Mouse (Mus musculus): ENCODE data around the gene Dhps.
"Not testable (repeated sequence)": the region's sequence is repeated elsewhere in the genome, so short reads cannot be mapped to it uniquely, and the experiment has no call there.

Dhps gene

DNA sequence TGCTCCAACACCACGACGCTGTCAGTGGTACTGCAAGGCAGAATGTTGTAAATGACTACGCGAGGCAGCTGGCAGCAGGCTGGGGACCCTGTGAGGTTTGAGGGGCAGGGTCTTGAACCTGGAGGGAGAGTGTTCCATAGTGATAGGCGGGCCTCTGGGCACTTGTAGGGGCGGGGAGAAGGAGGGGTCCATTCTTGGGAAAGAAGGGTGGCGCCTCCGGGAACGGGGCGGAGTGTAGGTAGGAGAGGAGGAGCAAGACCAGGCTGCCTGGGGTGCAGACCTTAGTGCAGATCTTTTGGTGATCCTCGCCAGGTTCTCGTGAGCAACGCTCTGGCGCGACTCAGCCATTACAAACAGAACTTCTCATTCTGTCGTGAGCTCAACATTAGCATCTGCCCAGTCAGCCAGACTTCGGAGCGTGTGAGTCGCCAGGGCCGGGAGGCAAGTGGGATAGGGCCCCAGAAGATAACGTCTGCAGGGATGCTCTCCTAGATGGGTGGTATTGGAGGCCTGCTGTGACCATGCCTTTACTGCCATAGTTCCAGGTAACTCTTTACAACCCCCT is 20.1 kb downstream of the Dhps start:
- DNase-seq (ENCODE audit: low read depth, low spot score), result peak; percentile 89

DNA sequence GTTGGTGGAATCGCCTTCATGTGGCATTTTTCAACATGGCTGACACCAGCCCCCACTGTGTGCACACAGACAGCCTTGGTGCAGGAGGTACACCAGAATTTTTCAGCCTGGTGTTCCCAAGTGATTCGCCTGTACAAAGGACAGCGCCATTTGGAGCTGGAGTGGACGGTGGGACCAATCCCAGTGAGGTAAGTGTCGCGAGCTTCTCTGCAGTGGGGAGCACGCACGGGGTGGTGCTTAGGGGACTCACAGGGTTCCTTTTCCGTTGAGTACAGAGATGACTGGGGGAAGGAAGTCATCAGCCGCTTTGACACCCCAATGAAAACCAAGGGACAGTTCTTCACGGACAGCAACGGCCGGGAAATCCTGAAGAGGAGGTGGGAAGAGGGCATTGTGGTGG is 23.5 kb downstream of the Dhps start:
- no peak for DNase-seq (ENCODE audit: low read depth, low spot score)

DNA sequence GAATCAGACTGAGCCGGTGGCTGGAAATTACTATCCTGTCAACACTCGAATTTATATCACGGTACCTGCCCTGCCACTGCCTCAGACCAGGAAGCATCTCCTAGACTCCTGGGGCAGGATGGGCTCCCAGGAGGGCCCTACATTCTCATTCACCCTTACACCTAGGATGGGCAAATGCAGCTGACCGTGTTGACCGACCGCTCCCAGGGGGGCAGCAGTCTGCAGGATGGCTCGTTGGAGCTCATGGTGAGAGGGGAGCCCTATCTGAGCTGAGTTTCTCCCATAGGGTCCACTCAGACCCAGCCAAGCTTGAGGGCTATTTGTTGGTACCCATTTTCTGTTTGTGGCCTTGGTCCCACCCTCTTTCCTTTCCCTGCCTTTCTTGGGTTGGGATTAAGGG is 24.0 kb downstream of the Dhps start:
- no peak for DNase-seq (ENCODE audit: low read depth, low spot score)

DNA sequence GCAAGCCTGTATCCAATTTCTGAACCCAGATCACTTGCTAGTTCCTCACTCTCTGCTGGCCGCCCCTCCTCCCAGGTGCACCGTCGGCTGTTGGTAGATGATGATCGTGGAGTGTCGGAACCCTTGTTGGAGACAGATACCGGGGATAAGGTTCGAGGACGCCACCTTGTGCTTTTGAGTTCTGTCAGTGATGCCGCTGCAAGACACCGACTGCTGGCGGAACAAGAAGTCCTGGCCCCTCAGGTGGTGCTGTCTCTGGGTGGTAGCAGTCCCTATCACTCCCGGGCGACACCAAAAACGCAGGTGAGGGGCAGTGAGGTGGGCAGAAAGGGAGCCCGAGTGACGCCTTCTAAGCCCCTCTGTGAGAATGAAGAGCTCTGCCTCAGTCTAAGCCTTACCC is 24.6 kb downstream of the Dhps start:
- no peak for DNase-seq (ENCODE audit: low read depth, low spot score)

DNA sequence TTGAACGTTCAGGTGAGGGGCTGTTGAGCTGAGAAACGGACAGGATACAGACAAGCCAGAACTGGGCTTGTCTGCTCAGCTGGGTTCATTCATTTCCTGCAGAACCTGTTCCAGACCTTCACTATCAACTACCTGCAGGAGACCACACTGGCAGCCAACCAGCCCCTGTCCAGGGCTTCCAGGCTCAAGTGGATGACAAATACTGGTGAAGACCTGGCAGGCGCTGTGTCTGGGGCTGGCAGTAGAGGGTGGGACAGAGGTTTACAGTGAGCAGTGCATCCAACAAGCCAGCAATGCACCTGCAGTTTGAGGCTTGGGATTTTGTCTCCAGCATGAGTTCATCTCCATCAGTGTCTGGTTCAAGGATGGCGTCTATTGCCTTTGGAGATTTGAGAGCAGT is 25.3 kb downstream of the Dhps start:
- no peak for DNase-seq (ENCODE audit: low read depth, low spot score)

DNA sequence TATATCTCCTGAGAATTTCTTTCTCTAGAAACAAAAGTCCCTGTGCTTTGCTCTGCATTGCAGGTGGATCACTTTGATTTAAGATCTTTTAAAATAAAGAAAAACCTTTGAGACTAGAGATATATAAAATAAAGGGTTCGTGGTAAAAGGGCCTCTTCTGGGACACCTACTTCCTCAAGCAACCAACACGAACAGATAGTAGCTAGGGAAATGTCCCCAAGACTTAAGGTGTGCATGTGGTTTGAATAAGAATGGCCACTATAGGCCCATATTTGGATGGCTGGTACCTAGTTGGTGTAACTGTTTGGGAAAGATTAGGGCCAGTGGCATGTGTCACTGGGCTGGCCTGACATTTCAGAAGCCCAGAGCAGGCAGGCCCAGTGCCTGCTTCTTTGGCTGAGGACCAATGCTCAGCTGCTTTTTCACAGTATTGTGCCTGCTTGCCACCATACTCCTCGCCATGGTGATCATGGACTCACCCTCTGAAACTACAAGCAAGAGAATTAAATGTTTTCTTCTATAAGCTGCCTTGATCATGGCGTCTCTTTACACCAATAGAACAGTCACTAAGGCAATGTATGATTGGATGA is 28.6 kb downstream of the Dhps start:
- DNase-seq (ENCODE audit: low read depth, low spot score), result no peak

DNA sequence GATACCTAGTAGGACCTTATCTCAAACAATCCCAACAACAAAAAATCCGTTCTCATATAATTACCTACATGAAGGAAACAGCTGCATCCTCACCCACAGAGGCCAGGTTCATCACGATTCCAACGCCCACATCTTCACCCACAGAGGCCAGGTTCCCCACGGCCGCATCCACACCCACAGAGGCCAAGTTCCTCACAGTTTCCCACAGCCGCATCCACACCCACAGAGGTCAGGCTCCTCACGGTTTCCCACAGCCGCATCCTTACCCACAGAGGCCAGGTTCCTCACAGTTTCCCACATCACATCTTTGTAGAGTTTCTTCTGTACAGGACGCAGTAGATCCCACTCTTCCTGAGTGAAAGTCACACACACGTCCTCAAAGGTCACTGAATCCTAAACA is 41.7 kb downstream of the Dhps start:
- no peak for DNase-seq (ENCODE audit: low read depth, low spot score)

DNA sequence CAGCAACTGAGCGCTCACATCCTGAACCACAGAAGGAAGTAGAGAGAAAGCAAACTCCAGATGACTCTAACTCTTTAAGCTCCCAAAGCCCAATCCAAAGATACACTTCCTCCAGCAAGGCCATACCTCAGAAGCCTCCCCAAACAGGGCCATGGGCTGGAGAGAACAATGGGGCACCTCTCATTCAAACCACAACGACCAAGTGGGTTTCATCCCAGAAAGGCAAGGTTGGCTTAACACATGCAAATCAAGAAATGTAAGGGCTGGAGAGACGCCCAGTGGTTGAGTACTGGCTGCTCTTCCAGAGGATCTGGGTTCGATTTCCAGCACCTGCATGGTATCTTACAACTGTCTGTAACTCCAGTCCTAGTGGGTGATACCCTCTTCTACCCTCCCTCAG is 43.9 kb downstream of the Dhps start:
- DNase-seq (ENCODE audit: low read depth, low spot score), result peak; percentile 51

DNA sequence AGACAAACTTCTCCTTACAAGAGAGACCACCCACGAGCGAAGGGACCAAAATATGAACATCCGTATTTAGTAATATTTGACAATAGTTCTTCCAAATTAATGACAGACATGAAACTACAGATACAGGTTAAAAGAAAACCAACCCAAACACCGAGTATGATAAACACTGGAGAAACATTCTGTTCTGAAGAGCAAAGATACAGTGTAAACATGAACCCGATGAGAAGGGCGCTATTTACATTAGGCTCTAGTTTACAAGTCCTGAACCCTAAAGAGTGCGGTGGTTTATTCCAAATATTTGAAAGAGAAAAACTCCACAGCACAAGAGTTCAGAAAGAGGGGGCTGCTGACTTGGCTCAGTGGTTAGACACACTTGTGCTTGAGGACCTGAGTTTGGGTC is 45.4 kb downstream of the Dhps start:
- no peak for DNase-seq (ENCODE audit: low read depth, low spot score)

DNA sequence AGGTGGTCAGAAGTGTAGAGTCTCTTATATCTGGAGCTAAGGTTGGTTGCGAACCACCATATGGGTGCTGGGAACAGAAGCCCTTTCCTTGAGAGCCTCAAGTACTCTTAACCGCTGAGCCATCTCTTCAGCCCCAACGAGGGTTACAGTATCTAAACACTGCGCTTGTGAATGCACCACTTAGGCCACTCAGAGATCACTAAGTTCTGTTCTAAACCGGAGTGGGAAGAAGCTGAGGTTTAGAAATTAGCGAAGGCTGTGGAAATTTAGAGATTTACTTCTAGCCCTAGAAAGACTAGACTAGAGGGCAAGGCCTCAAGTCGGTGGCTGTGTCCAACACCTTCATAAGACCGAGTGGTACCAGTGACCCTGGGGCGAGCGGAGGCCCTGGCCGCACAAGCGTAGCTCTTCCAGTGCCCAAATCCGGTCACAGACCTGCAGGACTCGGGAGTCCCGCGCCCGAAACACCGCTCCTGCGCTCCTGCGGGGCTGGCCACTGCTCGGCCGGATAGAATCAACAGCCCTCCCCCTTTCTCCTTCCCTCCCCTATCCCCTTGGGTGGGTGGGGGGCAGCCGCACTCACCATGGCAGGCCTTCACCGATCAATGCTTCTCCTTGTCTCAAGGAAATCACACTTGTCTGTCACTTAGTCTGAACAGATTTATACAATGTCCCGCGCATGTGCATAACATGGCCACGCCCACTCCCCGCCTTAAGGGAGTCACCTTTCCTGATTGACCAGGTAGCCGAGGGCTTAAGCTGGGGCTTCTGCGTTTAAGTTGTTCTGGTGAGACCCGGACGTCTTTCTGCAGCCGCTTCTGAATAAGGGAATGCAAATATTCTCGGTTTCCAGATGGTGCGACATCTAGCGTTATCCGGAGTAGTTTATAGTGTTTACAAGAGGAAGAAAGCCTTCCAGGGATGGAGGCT is 47.8 kb downstream of the Dhps start:
- DNase-seq (ENCODE audit: low read depth, low spot score), result peak; percentile 93

DNA sequence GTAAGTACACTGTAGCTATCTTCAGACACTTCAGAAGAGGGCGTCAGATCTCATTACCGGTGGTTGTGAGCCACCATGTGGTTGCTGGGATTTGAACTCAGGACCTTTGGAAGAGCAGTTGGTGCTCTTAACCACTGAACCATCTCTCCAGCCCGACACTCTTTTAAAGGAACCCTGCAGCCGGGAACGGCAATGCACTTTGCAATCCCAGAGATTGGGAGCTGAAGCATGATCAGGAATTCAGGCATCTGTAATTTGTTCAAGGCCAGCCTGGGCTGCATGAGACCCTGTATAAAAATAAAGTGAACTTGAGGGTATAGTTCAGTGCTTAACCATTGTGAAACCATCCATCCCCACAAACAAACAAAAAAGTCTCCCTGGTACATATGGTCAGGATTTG is 48.7 kb downstream of the Dhps start:
- DNase-seq (ENCODE audit: low read depth, low spot score), result not testable (repeated sequence)

DNA sequence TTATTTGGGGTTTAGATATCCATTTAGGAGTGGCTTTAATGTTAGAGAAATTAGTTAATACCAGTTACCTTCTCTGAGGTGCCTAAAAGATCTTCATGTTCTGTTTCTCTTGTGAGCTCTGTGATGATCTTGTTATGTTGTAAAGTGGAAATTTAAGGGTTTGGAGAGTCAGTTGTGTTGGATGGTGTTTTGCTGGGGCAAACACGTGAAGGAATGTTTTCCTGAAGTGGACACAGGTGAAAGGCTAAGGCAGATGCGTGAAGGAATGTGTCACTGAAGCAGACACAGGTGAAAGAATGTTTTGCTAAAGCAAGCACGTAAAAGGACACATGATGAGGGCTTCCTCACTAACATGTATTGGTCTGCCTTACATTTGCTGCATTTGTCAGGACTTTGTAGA is 51.4 kb downstream of the Dhps start, which contains the start of gene Zfp791:
Gene Zfp791, minus strand, starts transcription at position 101 of the 400 bp plus-strand sequence.
- no peak for DNase-seq (ENCODE audit: low read depth, low spot score)

DNA sequence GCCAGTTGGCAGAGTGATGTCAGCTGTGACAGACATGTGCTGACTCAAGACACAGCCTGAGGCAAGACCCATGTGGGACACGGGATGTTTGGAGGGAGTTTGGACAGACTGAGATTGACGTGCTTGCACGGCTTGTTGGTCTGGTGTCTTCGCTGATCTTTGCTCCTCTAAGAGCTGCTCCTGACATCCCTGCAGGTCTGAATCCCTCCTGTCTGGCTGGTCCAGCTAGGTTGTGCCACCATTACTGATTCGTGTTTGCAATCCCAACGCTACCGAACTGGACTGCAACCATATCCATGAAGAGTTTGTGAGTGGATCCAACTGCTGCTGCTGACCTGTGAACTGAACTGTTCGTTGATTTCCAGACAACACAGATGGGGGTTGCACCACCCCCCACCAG is 52.1 kb downstream of the Dhps start:
- DNase-seq (ENCODE audit: low read depth, low spot score), result no peak

Data from ZHBTc4 (cell line).